Mouse (Mus musculus) midbrain, embryonic 16.5 days (tissue): ENCODE measurements around the gene Chek1. TPM values are rescaled to one million over a fixed set of nuclear protein-coding genes. Genes with fewer than 3 reads are reported as not detected.

ENCODE experiments used
- ATAC-seq: fragments of 200-750 bp; cut with Nextera tagmentation; 2 replicates; pipeline ENCODE4 v1.8.0; 2017; ENCODE audit warnings: moderate TSS enrichment
- H3K27ac ChIP-seq: fragments of 300-500 bp; sonication (generic); 2 replicates; pipeline ENCODE4 v1.5.1; 2014; ENCODE audit warnings: mild to moderate bottlenecking, low read length, mixed read lengths
- H3K27me3 ChIP-seq: fragments of 300-500 bp; sonication (generic); 2 replicates; pipeline ENCODE4 v1.6.1; 2014; ENCODE audit warnings: low read depth, low read length, mixed read lengths; ENCODE audit not compliant: control insufficient read depth, insufficient read depth
- H3K36me3 ChIP-seq: fragments of 300-500 bp; sonication (generic); 2 replicates; pipeline ENCODE4 v1.6.1; 2014; ENCODE audit warnings: mild to moderate bottlenecking, low read length, moderate library complexity, mixed read lengths; ENCODE audit not compliant: control insufficient read depth, insufficient read depth
- H3K4me1 ChIP-seq: fragments of 300-500 bp; sonication (generic); 2 replicates; pipeline ENCODE4 v1.6.1; 2014; ENCODE audit warnings: mild to moderate bottlenecking, low read length, mixed read lengths; ENCODE audit not compliant: control insufficient read depth, insufficient read depth
- H3K4me2 ChIP-seq: fragments of 300-500 bp; sonication (generic); 2 replicates; pipeline ENCODE4 v1.6.1; 2014; ENCODE audit warnings: mild to moderate bottlenecking, low read length, mixed read lengths
- H3K4me3 ChIP-seq: fragments of 300-500 bp; sonication (generic); 2 replicates; pipeline ENCODE4 v1.5.1; 2014; ENCODE audit warnings: low read depth, mild to moderate bottlenecking, low read length, moderate library complexity, mixed read lengths
- H3K9ac ChIP-seq: fragments of 300-500 bp; sonication (generic); 2 replicates; pipeline ENCODE4 v1.6.1; 2014; ENCODE audit warnings: low read depth, low read length, mixed read lengths
- H3K9me3 ChIP-seq: fragments of 300-500 bp; sonication (generic); replicated peaks from 2 replicates; pipeline ENCODE4 v1.6.1; 2014; ENCODE audit warnings: mild to moderate bottlenecking, low read length, mixed read lengths; ENCODE audit not compliant: control insufficient read depth, poor library complexity, severe bottlenecking
- WGBS: fragments of 180-500 bp; shearing (Covaris S2); extraction: QIAGEN DNeasy Blood & Tissue Kit; methylation state at CpG from one replicate; pipeline ENCODE4 v1.1.7; 2014; 5-methylcytosine and 5-hydroxymethylcytosine counted together
- polyA plus RNA-seq: library from polyadenylated mRNA; unstranded; fragments of >200 nt; fragmentation: Nextera tagmentation; extraction: Ambion mirVana; gene quantifications from 2 replicates; pipeline ENCODE4 v1.2.1, GENCODE M21; 2015

Gene Chek1
- polyA plus RNA-seq, 1 experiment from 2014 or later: 5.6 TPM

- Histone ChIP-seq H3K4me2 (no peak overlapping the region), H3K27me3 (no peaks in the 10 kb centered on the region), H3K4me1 (no peaks in the 10 kb centered on the region), H3K36me3 (no peaks in the 10 kb centered on the region), H3K9ac (no peak overlapping the region), H3K4me3 (no peak overlapping the region), H3K9me3 (no peaks in the 10 kb centered on the region), H3K27ac (no peak overlapping the region)
- WGBS: 96% methylated on average over 6 of the region's 6 CpGs
- no peak for ATAC-seq
Observed at GRCm38 (mm10) chr9:36707304-36707703, 19.6 kb downstream of the Chek1 start.

GRCm38 (mm10) chr9:36705923-36706322 is 20.9 kb downstream of the Chek1 start:
- H3K27ac ChIP-seq: no peak overlapping the region
- no peaks in the 10 kb centered on the region for H3K9me3 ChIP-seq
- no peak overlapping the region for H3K4me3 ChIP-seq
- ATAC-seq: no peak
- H3K9ac ChIP-seq: no peak overlapping the region
- no peaks in the 10 kb centered on the region for H3K27me3 ChIP-seq
- no peaks in the 10 kb centered on the region for H3K36me3 ChIP-seq
- 92% methylated on average over 3 of the region's 3 CpGs for WGBS
- no peak overlapping the region for H3K4me2 ChIP-seq
- no peaks in the 10 kb centered on the region for H3K4me1 ChIP-seq

DNA sequence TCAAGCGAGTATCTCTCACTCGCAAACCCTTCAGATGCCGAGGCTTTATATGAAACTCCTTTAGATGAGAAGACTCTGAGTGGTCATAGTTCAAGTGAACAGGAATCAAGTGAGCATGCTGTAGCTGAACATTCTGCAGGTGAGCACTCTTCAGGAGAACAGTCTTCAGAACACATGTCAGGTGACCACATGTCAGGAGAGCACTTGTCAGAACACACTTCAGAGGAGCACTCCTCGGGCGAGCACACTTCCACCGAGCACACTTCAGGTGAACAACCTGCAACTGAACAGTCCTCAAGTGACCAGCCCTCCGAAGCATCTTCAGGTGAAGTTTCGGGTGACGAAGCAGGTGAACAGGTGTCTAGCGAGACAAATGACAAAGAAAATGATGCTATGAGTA is 32.6 kb downstream of the Chek1 start:
- H3K27ac ChIP-seq: no peak overlapping the region
- 97% methylated on average over 10 of the region's 10 CpGs for WGBS
- H3K4me2 ChIP-seq: no peak overlapping the region
- no peaks in the 10 kb centered on the region for H3K36me3 ChIP-seq
- no peaks in the 10 kb centered on the region for H3K4me1 ChIP-seq
- H3K9me3 ChIP-seq: no peaks in the 10 kb centered on the region
- H3K27me3 ChIP-seq: no peaks in the 10 kb centered on the region
- no peak overlapping the region for H3K9ac ChIP-seq
- H3K4me3 ChIP-seq: no peak overlapping the region
- no peak for ATAC-seq

DNA sequence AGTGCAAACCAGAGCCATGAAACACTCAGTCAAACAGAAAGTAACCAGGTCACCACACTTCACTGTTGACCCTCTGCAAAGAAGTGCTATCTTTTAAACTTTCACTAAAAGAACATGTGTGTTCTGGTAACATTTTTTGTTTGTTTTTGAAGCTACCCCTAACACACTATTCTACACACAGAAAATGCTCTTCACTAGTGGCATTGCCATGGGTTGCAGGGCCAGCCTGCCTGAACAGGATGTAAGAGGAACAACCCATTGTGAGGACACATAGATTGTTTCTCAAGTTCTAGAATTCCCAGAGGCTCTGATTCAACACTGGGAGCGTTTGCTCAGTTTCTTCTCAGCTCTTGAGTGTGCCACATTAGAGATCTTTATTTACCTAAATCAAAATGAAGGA is 33.9 kb downstream of the Chek1 start, which contains the start of gene Acrv1:
Gene Acrv1, plus strand, starts transcription at position 301 of the 400 bp plus-strand sequence.
- H3K4me2 ChIP-seq: no peak within 1 kb of the TSS
- no peak within 1 kb of the TSS for H3K27ac ChIP-seq
- no peaks in the 10 kb centered on the region for H3K27me3 ChIP-seq
- ATAC-seq: no peak
- H3K9ac ChIP-seq: no peak within 1 kb of the TSS
- H3K4me3 ChIP-seq: no peak within 1 kb of the TSS
- WGBS: 56% methylated on average over 1 of the region's 1 CpGs
- H3K4me1 ChIP-seq: no peaks in the 10 kb centered on the region
- no peaks in the 10 kb centered on the region for H3K9me3 ChIP-seq
- H3K36me3 ChIP-seq: no peaks in the 10 kb centered on the region

DNA sequence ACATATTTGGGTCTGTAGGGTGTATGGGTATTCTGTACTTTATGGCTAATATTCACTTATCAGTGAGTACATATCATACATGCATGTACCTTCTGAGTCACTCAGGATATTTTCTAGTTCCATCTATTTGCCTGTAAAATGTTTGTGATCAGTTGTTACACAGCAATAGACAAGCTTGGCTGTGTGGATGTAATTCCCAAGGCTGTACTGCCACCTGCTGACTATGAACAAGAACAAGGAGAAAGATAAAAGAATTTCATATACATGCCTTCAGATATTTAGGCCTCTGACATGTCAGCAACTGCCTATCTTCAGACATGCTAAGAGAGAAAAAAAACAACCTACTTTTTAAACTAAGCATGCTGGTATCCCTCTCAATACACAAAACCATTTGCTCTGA is 39.5 kb downstream of the Chek1 start:
- Histone ChIP-seq H3K9ac (no peak overlapping the region), H3K4me2 (no peak overlapping the region), H3K27me3 (no peaks in the 10 kb centered on the region), H3K4me3 (no peak overlapping the region), H3K9me3 (no peaks in the 10 kb centered on the region), H3K36me3 (no peaks in the 10 kb centered on the region), H3K4me1 (no peaks in the 10 kb centered on the region), H3K27ac (no peak overlapping the region)
- no peak for ATAC-seq

DNA sequence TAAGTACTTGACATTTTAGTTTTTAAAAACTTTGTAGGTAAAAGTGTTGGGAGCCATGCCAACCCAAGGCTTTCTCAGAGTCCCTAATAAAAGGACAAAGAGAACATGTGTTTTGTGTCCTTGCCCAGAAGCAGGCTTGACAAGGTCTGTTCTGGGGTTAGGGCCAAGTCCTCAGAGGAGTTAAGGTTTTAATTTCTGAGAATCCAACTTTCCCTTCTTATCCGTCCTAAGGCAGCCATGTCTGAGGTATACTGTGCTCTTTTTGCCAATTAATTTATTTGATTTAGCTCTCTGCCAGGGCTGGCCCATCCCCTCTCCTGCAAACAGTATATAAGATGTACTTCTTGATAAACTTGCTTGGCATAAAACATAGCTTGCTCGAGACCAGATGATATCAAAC is 45.4 kb downstream of the Chek1 start:
- Histone ChIP-seq H3K27ac (no peak overlapping the region), H3K9ac (no peak overlapping the region), H3K36me3 (no peaks in the 10 kb centered on the region), H3K9me3 (no peaks in the 10 kb centered on the region), H3K4me1 (no peaks in the 10 kb centered on the region), H3K4me3 (no peak overlapping the region), H3K4me2 (no peak overlapping the region), H3K27me3 (no peaks in the 10 kb centered on the region)
- WGBS: 88% methylated on average over 2 of the region's 2 CpGs
- ATAC-seq: no peak

Other genes starting within 250 kb of the Chek1 start
- not detected in 2 replicates for gene Gm5615, start 185.1 kb downstream of the Chek1 start, polyA plus RNA-seq
- not detected in 2 replicates for gene Gm17689, start 144.4 kb downstream of the Chek1 start, polyA plus RNA-seq
- gene A630095E13Rik, start 83.7 kb downstream of the Chek1 start, polyA plus RNA-seq: not detected in 2 replicates
- gene Acrv1, start 33.8 kb downstream of the Chek1 start, polyA plus RNA-seq: not detected in 2 replicates
- gene Stt3a, start 40.6 kb upstream of the Chek1 start, polyA plus RNA-seq: 85.1 and 89.0 TPM in 2 replicates
- 118 and 120 TPM in 2 replicates for gene Ei24, start 70.3 kb upstream of the Chek1 start, polyA plus RNA-seq
- gene Fez1, start 94.8 kb upstream of the Chek1 start, polyA plus RNA-seq: 612 and 638 TPM in 2 replicates